Mouse (Mus musculus): ENCODE data around the gene Apobec4. TPM values are rescaled to one million over a fixed set of nuclear protein-coding genes. Genes with fewer than 3 reads are reported as not detected.
"Not testable (repeated sequence)": the region's sequence is repeated elsewhere in the genome, so short reads cannot be mapped to it uniquely, and the experiment has no call there.

Gene Apobec4
- polyA plus RNA-seq, 2 experiments from 2014 or later = not detected

- ATAC-seq = peak; percentile 2
Observed at GRCm38 (mm10) chr1:152766804-152767748, 16.7 kb downstream of the Apobec4 start.

DNA sequence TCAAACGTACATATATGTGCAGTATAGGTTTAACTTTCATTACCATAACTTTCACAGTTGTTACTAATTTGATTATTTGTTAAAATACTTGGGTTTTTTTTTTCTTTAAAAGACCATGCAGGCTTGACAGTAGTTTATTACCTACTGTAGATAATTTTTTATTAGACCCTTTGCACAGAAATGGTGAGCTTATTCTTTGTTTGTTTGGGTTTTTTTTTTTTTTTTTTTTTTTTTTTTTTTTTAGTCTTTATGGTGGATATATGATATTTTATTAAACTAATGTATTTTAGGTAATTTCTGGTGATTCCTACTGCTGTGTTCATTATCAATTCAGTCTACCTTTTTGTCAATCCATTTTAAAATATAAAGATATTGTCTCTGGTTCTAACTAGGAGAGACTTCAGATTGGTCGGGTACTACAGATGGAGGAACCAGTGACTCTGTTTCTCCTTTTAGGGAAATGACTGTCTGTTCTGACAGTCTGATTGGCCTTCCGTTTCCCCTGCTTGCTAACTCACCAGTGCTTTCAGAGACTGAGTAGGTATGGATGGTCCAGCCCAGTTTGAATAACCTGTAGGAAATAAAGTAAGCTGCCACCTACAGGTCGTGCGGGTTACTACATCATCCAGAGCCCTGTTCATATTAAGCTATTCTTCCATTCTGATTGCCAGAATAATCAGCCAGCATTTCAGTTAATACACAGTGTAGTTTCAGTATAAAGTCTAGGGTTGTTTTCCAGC, 17.6 kb downstream of the Apobec4 start:
- ATAC-seq = peak; percentile 65

DNA sequence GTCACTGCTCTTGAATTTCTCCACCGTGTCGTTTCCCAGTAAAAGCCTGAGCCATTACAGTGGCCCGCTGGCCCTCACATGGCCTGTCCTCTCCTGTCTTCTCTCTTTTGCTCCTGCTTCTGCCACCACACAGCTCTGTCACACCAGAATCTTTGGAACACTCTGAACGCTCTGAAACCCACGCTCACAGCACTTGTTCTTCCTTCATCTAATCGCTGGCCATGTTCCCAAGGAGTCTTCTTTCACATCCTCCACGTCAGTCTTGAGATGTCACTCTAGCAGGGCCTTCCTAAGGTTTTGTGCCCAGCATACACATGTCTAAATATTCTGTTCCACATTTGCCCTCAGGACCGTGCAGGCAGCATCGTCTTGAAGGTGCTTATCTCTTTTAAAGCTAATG, 20.7 kb downstream of the Apobec4 start:
- no peak for ATAC-seq

DNA sequence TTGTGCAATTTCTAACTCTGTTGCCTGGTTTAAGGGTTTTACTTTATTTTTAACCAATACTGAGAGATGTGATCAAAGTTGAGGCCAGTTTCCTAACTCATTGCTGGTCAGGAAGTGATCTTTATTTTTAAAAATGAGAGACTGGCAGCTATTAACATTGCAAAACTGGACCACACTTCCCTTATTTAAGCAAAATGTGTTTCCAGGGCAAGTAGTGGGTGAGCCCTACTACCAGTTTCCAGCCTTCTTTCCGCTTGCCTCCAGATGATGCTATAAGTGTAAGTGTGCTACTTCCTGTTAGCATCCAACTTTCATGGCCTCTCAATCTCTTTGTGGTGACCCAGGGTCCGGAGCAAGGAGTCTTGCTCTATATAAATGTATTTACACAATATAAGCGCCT, 24.2 kb downstream of the Apobec4 start:
- not testable (repeated sequence) for ATAC-seq

DNA sequence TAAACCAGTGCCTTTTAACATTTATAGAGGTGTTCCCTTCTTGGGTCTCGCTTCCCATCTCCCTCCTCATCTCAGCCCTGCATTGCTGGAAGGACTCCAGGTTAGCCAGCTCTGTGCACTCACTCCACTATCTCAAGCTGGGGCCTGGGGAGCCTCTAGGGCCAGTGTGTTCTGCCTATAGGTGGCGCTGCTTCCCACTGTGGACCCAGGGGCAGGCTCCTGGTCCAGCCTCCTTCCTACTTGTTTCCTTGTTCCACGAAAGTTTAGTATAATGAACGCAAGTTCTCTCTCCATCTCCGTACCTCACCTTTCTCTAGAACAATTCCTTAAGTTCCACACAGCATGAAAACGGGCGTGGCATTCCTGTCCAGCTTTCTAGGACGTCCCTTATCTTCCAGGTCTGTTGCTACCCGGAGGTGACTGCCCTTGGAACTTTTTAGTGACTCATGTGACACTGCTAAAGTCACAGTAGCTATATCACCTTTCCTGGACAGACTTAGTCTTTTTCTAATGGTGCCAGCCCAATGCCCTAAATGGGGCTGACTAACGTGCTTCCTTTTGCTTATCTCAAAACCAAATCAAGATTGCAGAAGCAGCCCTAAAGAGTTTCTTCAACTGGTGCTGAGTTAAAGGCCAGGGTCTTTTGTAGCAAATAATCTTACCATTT, 28.9 kb downstream of the Apobec4 start:
- ATAC-seq = peak; percentile 50

- no peak for ATAC-seq
Observed at GRCm38 (mm10) chr1:152784620-152785019, 34.3 kb downstream of the Apobec4 start.

GRCm38 (mm10) chr1:152785446-152785845, 35.1 kb downstream of the Apobec4 start:
- not testable (repeated sequence) for ATAC-seq

DNA sequence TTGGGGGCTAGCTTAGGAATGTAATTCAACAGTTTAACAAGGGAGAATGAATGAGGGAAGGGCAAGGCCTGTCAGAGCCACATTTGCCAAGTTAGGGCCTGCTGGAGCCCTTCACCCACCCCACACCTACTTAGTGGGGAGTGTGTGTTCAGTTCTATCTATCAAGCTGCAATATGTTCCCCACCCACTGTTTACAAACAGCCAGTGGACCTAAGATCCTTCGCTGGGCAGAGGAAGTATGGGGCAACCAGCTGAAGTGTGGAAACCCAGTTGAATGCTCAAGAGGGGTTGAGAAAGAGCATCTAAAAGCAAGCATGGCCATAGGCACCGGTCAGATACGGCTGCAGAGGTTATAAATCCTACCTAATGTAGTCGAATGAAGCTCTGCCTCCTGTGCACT, 36.6 kb downstream of the Apobec4 start:
- no peak for ATAC-seq

DNA sequence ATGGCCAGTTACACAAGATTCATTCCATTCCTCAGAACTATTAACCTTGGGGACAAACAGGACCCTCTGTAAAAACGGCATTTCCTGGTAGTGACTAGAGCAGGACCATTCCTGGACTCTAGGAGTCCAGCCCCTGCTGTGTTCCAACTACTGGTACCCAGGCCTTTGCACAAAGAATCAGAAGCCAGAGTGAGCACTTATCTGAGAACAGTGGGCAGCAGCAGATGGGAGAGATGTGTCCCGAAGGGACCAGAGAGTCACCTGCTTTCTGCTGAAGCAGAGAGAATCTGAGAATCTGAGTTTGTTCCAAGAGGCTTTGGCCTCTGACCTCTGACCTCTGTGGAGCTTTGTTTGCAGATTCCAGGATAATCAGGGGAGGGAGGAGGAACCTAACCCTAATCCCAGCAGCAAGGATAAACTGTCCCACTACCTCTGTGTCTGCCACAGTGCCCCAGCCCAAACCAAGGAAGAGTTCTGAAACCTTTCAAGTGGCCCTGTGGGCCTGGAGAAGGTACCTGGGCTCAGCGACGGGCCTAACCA, 37.8 kb downstream of the Apobec4 start:
- no peak for ATAC-seq

GRCm38 (mm10) chr1:152790254-152790653, 39.9 kb downstream of the Apobec4 start:
- no peak for ATAC-seq

DNA sequence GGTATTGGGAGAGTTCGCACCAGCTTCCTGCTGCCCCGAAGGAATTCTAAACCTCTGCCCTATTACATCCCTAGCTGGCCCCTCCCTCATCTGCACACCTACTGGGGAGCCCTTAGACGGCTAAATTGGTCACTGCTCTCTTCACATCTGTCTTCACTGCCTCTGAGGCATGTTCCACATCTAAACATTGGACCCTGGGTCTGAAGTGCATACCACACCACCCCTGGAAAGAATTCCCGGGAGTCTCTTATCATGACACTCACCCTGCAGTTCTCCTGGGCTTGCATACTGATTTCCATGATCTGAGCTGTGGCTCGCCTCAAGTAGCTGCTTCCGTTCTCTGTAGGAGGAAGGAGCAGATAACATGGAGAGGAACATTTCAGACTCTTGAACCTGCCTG, 40.5 kb downstream of the Apobec4 start:
- ATAC-seq = no peak

- no peak for ATAC-seq
Observed at GRCm38 (mm10) chr1:152791269-152791668, 40.9 kb downstream of the Apobec4 start.

GRCm38 (mm10) chr1:152792736-152793494, 42.6 kb downstream of the Apobec4 start:
- ATAC-seq = no peak

DNA sequence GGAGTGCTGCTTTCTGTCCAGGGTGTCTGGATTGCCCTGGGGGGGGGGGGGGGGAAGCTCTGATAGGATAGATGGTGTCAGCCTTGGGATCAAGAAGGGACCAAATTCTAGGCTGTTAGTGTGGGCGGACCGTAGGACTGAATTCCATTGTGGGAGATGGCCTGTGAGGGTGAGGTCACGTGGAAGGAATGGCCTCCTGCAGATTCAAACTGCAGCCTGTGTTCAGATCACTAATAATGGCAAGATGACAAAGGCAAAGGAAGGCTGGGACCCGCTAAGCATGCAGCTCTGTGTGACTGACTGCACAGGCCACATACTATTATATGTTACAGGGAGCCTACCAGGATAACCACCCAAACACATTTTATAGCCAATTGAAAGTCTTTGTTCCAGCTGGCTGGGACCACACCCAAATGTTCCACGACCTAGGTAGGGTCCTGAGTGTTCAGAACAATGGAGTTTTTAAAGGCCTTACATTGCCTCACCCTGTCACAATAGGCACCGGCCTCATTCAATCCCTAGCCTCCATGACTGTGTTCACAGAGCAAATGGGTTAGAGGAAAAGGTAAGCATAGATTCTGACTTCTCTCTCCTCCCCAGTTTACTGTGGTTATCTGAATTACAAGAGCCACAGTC, 43.3 kb downstream of the Apobec4 start:
- no peak for ATAC-seq

DNA sequence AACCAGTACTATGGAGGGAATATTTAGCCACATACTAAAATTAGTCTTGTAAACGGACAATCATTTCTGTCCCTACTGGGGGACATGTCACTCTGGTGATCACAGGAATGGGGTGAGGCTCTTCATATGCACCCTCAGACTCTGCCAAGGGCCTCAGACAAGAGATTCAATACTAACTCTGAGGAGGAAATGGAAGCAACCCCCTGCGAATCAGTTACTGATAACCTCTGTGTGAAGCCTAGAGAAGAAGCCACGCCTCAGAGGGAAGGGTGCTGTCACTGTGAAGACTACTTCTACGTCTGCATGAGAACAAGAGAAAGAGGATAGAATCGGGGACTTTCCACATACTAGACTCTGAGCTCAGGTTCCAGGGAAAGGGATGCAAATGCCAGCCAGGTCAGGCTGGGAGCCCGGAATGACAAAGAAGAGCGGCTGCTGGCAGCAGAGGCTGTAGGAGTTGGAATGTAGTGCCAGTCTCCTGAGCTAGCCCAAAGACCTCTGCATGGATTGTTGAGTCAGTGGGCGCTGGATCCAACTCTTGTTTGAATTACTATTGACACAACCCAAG, 45.4 kb downstream of the Apobec4 start:
- no peak for ATAC-seq

DNA sequence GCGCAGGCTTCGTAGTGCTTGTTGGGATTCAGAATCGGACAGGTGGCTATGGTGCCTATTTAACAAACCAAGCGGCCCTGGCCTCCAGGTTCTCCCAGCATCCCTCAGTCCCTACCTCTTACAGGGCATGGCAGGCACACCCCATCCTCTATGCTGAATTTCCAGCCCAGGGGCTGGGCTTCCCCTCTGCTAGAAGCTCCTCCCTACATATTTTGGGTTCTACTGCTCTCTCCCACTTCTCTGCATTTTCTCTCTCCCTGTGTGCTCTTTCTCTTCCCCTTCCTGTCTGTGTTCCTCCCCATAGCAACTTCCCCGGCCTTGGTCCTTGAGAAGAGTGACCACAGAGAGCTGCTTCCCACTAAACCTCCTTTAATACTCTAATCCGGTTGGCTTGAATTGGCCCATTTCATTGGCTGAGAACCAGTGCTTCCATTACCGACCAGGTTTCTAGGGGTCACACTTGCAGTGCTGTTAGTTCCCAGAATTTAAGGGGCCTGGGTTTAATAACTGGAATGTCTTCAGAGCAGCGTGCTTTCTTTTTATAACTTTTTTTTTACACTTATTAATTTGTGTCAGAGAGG, 46.4 kb downstream of the Apobec4 start:
- no peak for ATAC-seq

DNA sequence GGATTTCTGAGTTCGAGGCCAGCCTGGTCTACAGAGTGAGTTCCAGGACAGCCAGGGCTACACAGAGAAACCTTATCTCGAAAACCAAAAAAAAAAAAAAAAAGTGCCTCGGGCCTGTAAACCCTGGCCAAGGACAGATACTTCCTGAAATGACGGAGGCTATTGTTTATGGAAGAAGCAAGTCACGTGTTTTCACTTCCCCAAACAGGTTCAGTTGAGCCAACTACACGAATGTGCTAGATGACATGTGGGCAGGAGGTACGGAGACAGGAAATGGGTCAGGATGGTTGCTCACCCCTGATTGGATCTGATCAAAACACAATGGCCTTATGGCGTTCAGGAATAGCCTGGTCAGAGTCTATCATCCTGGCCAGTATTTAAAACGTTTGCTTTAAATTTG, 47.8 kb downstream of the Apobec4 start:
- ATAC-seq = no peak

DNA sequence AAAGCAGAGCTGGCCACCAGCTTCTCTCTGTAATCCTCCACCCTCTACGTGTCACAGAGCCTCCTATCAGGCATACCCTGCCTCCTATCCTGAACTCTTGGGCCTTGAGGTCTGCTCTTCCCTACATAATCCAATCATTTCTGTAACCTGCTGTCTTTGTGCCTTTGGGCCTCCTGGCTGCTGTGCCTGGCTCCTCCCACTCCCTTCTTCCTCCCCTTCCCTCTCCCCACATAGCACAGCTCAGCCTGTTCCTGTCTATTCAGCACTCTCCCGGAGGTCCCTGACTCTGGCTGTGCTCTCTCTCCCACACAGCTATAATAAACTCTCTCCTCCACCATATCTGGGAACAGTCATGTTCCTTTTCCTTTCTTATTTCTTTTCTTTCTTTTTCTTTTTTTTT, 49.5 kb downstream of the Apobec4 start, which contains the start of gene Ncf2:
Ncf2 (plus strand) TSS at position 298 of the 400 bp plus-strand sequence.
- ATAC-seq = no peak

DNA sequence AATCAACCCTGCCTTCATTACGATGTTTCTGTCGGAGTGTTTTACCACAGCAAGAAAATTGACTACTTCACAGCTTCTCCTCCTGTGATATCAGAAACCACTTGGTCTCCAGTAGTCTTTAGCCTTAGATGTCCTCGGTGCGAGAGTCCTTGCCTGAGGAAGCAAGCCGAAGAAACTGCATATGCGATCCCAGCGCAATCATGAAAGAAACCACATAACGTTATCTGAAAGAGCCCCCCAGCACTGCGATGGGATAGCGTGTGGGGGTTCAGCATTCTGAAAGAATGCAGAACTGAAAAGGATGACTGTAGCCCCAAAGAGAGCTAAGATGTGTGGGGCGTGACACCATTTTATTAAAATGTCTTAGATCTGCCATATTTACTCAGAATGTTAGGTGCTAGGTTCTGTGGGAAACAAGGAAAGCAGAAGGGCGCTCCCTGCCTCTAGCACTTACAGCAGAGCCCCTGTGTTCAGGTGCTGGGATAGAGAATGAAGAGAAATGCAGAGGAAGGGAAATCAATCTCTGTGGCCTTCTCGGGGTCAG, 50.4 kb downstream of the Apobec4 start:
- ATAC-seq = no peak

- ATAC-seq = no peak
Observed at GRCm38 (mm10) chr1:152804907-152805306, 54.6 kb downstream of the Apobec4 start.

All from activated CD4-positive, CD25-positive, alpha-beta regulatory T cell, adult 4 months (primary cell).